Mouse (Mus musculus) cerebellum, adult 2 months (tissue): ENCODE measurements around the gene Medag. TPM values are rescaled to one million over a fixed set of nuclear protein-coding genes. Genes with fewer than 3 reads are reported as not detected.

ENCODE experiments used
- DNase-seq, 2 experiments: peaks; one replicate each; pipeline ENCODE4 v3.0.0; 2021
- H3K27ac ChIP-seq: fragments of 200-500 bp; 2 replicates; pipeline ENCODE4 v1.5.1; 2012; ENCODE audit warnings: low read length, control low read depth, inconsistent platforms; ENCODE audit not compliant: insufficient read depth
- H3K27me3 ChIP-seq: fragments of 200-500 bp; 2 replicates; pipeline ENCODE4 v1.6.1; 2012; ENCODE audit warnings: inconsistent platforms, mild to moderate bottlenecking, low read length, moderate library complexity; ENCODE audit not compliant: control insufficient read depth, insufficient read depth
- H3K4me1 ChIP-seq: fragments of 200-500 bp; 2 replicates; pipeline ENCODE4 v1.6.1; 2011; ENCODE audit warnings: low read length; ENCODE audit not compliant: control insufficient read depth, insufficient read depth
- H3K4me3 ChIP-seq: fragments of 200-500 bp; replicated peaks from 2 replicates; pipeline ENCODE3; 2011; ENCODE audit warnings: mild to moderate bottlenecking, low read depth, low read length, control low read depth; ENCODE audit not compliant: insufficient read depth
- CTCF ChIP-seq: fragments of 200-500 bp; IDR thresholded peaks from 2 replicates; pipeline ENCODE4 v1.5.1; 2011; ENCODE audit warnings: low read depth, mild to moderate bottlenecking, control low read depth, low read length, moderate library complexity, borderline replicate concordance; ENCODE audit not compliant: insufficient read depth
- POLR2A ChIP-seq: fragments of 200-500 bp; IDR thresholded peaks from 2 replicates; pipeline ENCODE4 v1.6.1; 2011; ENCODE audit warnings: low read length, control low read depth, borderline replicate concordance; ENCODE audit not compliant: insufficient read depth
- WGBS: fragments of 180-500 bp; shearing (Covaris S2); methylation state at CpG from one replicate; pipeline ENCODE4 v1.1.7; 2018; 5-methylcytosine and 5-hydroxymethylcytosine counted together
- polyA plus RNA-seq: library from polyadenylated mRNA; depleted of rRNA; stranded (reverse); fragments of >200 nt; gene quantifications from 2 replicates; pipeline ENCODE4 v1.2.3, GENCODE M21; 2012

Medag gene
- polyA plus RNA-seq, 1 experiment: 14.2 TPM

DNA sequence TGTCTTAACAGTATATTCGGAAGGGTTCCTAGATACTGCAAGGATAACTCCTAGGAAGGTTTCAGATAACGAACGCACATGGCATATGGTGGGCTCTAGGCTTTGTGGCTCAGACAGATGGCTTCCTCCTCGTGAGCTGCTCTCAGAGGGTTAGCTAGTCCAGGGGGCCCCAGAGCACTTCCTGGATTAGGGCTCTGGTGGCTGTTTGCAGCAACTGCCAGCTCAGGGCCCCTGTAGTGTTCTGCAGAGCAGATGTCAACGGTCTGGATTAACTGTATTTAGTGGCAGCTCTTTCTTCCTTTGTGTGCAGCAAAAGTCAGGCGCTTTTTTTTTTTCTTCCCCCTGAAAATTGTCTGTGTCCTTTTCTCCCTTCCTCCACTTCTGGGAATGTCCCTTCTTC is 16.8 kb downstream of the Medag start:
- Histone ChIP-seq H3K27me3 (no peaks in the 10 kb centered on the region), H3K4me3 (no peak overlapping the region), H3K4me1 (peaks cover 8% of the 10 kb centered on the region), H3K27ac (no peak overlapping the region)
- 29% methylated on average over 6 of the region's 6 CpGs for WGBS
- DNase-seq: no peak
- TF ChIP-seq POLR2A (no peak), CTCF (no peak)

DNA sequence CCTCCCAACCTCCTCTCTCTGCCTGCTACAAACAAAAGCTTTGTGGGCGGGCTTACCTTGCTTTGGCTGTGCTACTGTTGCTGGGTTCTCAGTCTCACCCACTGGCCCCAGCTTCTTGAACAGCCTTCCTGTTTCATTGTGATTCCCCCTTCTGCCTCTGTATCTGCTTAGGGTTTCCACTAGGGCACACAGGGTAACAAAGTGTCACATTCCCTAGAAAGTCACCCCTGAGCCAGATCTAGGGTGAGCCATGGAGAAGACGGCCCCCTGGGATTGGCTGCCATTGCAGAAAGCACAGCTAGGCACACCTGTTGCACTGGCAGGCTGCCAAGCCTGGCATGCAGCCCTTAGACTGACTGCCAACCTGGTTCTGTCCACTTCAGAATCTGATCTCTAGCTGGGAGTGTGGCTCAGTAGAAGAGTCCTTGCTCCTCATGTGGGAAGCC is 17.3 kb downstream of the Medag start:
- 25% methylated on average over 2 of the region's 2 CpGs for whole genome bisulfite sequencing
- Histone ChIP-seq H3K27me3 (no peaks in the 10 kb centered on the region), H3K4me3 (no peak overlapping the region), H3K27ac (no peak overlapping the region), H3K4me1 (peaks cover 8% of the 10 kb centered on the region)
- peak; percentile 84 for DNase-seq
- no peak for TF ChIP-seq POLR2A
- TF ChIP-seq CTCF: no peak

DNA sequence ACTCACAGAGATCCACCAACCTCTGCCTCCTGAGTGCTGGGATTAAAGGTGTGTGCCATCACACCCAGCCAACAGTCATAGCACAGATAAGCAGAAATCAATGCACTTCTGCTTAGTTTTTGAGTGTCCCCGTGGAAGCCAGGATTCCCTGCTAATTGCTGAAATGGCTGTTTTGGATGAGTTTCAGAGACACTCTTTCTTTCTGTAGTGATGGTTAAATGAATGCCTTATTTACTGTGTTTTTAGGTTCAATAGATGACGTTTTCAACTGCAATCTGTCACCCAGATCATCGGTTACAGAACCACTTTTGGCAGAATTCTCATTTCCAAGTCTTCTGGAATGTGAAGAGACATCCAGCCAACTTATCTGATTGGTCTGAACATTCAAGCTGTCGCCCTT is 18.0 kb downstream of the Medag start:
- TF ChIP-seq CTCF: no peak
- TF ChIP-seq POLR2A: no peak
- no peak for DNase-seq
- H3K4me3 ChIP-seq: no peak overlapping the region
- peaks cover 8% of the 10 kb centered on the region for H3K4me1 ChIP-seq
- WGBS: 66% methylated on average over 4 of the region's 4 CpGs
- H3K27me3 ChIP-seq: no peaks in the 10 kb centered on the region
- no peak overlapping the region for H3K27ac ChIP-seq

DNA sequence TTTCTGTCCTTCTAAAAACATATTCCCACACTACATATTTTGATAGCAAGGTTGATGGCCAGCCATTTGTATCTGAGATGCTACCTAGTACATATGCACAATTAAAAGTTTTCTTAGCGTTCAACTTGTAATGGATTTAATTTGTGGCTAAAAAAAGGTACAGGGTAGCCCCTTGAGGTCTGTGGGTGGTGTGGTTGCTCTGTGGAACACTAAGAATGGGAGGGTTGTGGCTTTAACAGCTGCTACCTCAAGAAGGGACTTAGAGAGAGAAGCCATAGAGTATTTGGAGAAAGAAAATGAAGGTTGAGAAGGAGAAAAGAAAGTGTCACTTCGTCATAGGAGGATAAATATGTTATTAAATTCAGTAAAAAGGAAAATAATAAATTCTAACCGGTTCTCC is 19.4 kb downstream of the Medag start:
- no peak for DNase-seq
- Histone ChIP-seq H3K27ac (no peak overlapping the region), H3K27me3 (no peaks in the 10 kb centered on the region), H3K4me3 (no peak overlapping the region), H3K4me1 (peaks cover 8% of the 10 kb centered on the region)
- 98% methylated on average over 3 of the region's 3 CpGs for WGBS
- TF ChIP-seq CTCF (no peak), POLR2A (no peak)

DNA sequence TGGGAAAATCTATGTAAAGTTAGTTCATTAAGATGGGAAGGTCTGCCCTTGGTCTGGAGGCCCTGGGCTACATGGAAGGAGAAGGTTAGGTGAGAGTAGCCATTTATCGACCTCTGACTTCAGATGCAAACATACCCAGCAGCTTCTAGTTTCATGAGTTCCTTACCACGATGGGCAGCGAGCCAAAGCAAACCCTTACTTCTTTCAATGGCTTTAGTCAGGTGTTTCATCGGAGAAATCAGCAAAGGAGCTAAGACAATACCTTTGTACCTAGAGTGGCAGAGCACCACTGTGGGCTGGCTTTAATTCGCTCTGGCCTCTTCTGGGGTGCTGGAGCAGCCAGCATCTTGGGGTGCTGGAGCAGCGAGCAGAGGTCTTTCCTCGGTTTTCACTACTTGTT is 22.1 kb downstream of the Medag start:
- 75% methylated on average over 7 of the region's 7 CpGs for WGBS
- no peak for DNase-seq
- no peak overlapping the region for H3K4me3 ChIP-seq
- no peaks in the 10 kb centered on the region for H3K27me3 ChIP-seq
- H3K4me1 ChIP-seq: peaks cover 8% of the 10 kb centered on the region; the same call in 1 of the 2 replicates
- H3K27ac ChIP-seq: no peak overlapping the region
- no peak for TF ChIP-seq CTCF
- TF ChIP-seq POLR2A: no peak

DNA sequence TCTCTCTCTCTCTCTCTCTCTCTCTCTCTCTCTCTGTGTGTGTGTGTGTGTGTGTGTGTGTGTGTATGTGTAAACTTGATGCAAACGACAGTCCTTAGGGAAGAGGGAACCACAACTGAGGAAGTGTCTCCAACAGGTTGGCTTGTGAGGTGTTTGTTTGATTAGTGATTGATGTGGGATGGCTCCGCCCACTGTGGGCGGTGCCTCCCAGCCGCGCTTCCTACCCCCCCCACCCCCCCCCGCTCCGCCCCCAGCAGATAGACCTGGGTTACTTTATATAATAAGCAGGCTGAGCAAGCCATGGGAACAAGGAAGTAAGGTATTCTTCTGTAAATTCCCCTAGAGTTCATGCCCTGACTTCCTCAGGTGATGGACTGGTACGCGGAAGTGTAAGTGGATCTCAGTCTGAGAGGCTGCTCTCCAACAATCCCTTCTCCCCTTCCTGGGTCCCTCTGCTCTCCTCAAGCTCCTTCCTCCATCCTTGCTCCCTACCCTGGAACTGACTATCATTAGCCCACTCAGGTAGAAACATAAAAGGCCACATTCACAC is 22.7 kb downstream of the Medag start:
- peaks cover 2% of the 10 kb centered on the region; the same call in 1 of the 2 replicates for H3K4me1 ChIP-seq

DNA sequence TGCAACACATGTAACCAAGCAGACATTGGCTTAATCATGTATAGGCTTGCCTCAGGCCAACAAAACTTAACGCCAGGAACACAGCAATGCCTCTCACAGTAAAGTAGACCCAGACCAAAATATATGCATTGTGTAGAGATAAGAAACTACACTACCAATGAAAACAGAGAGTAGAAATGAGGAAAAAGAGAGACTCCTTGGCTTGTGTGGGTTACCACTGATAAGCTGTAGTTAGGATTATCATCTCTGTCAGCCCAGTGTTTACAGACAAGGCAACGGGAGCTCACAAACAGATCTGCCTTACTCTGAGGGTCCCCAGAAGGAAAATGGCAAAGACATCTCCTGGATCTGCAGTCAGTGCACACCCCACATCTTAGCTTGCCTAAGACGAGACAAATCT is 25.0 kb downstream of the Medag start:
- WGBS: 95% methylated on average over 3 of the region's 3 CpGs
- no peak for DNase-seq
- Histone ChIP-seq H3K4me3 (no peak overlapping the region), H3K27me3 (no peaks in the 10 kb centered on the region), H3K27ac (no peak overlapping the region), H3K4me1 (peaks cover 6% of the 10 kb centered on the region)
- TF ChIP-seq POLR2A (no peak), CTCF (no peak)

More for the DNA sequence above, 22.7 kb downstream of the Medag start:
- H3K27me3 ChIP-seq: no peaks in the 10 kb centered on the region
- DNase-seq: no peak
- TF ChIP-seq CTCF (no peak), POLR2A (no peak)
- no peak overlapping the region for H3K4me3 ChIP-seq
- H3K27ac ChIP-seq: no peak overlapping the region
- 39% methylated on average over 9 of the region's 9 CpGs for WGBS

DNA sequence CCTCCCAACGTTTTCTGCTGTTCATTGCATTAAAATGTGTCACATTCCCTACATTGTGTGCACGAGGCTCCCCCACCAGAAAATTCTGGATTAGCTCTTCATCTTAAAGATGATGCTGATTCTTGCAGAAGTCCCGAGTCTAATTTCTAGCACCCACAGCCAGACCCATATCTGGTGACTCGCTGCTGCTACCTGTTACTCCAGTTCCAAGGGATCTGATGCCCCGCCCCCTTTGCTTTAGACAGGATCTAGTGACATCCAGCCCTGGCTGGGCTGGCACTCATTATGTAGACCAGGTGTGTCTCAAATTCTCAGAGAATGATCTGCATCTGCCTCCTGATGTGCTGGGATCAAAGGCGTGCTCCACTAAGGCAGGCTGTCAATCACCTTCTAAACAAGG is 25.6 kb downstream of the Medag start:
- Histone ChIP-seq H3K4me1 (peaks cover 12% of the 10 kb centered on the region), H3K27me3 (no peaks in the 10 kb centered on the region), H3K27ac (no peak overlapping the region), H3K4me3 (no peak overlapping the region)
- WGBS: 93% methylated on average over 6 of the region's 6 CpGs
- DNase-seq: no peak
- no peak for TF ChIP-seq POLR2A
- TF ChIP-seq CTCF: no peak
